Mouse (Mus musculus): ENCODE measurements at regions not wholly inside any gene's neighbourhood (a gene's known extent, or its start where the extent isn't known, plus 50 kb on each side); places are given as distances from the start of the nearest gene placed in this dataset.

- Histone ChIP-seq H3K4me2 (no peak overlapping the region), H3K9ac (no peak overlapping the region), H3K4me3 (no peak overlapping the region), H3K9me3 (replicated peaks) (no peaks in the 10 kb centered on the region), H3K36me3 (no peaks in the 10 kb centered on the region), H3K27ac (ENCODE audit: poor library complexity, severe bottlenecking) (no peak overlapping the region), H3K4me1 (replicated peaks) (no peaks in the 10 kb centered on the region), H3K27me3 (replicated peaks) (no peaks in the 10 kb centered on the region)
- no peak for ATAC-seq (ENCODE audit: insufficient number of reproducible peaks, low FRiP score)
Measured at GRCm38 (mm10) chr5:18080761-18081160, 118.4 kb downstream of the Gnat3 start.

GRCm38 (mm10) chr5:18082219-18082618 is 119.9 kb downstream of the Gnat3 start:
- WGBS: 66% methylated on average over 9 of the region's 9 CpGs
- no peak overlapping the region for H3K4me3 ChIP-seq

GRCm38 (mm10) chr5:18083789-18084188 is 121.4 kb downstream of the Gnat3 start:
- no peak overlapping the region for H3K4me3 ChIP-seq
- no peaks in the 10 kb centered on the region for H3K36me3 ChIP-seq
- no peak for ATAC-seq (ENCODE audit: insufficient number of reproducible peaks, low FRiP score)
- whole genome bisulfite sequencing: 75% methylated on average over 1 of the region's 1 CpGs
- H3K4me2 ChIP-seq: no peak overlapping the region
- no peaks in the 10 kb centered on the region for H3K4me1 ChIP-seq (replicated peaks)
- no peaks in the 10 kb centered on the region for H3K9me3 ChIP-seq (replicated peaks)
- H3K9ac ChIP-seq: no peak overlapping the region
- H3K27ac ChIP-seq (ENCODE audit: poor library complexity, severe bottlenecking): no peak overlapping the region
- H3K27me3 ChIP-seq (replicated peaks): no peaks in the 10 kb centered on the region

More at GRCm38 (mm10) chr5:18082219-18082618, 119.9 kb downstream of the Gnat3 start:
- Histone ChIP-seq H3K4me1 (replicated peaks) (no peaks in the 10 kb centered on the region), H3K9me3 (replicated peaks) (no peaks in the 10 kb centered on the region), H3K36me3 (no peaks in the 10 kb centered on the region), H3K4me2 (no peak overlapping the region), H3K27me3 (replicated peaks) (no peaks in the 10 kb centered on the region), H3K9ac (no peak overlapping the region), H3K27ac (ENCODE audit: poor library complexity, severe bottlenecking) (no peak overlapping the region)
- ATAC-seq (ENCODE audit: insufficient number of reproducible peaks, low FRiP score): no peak

- Histone ChIP-seq H3K4me2 (no peak overlapping the region), H3K9me3 (replicated peaks) (no peaks in the 10 kb centered on the region), H3K27me3 (replicated peaks) (no peaks in the 10 kb centered on the region), H3K4me3 (no peak overlapping the region), H3K4me1 (replicated peaks) (no peaks in the 10 kb centered on the region), H3K9ac (no peak overlapping the region), H3K27ac (ENCODE audit: poor library complexity, severe bottlenecking) (no peak overlapping the region), H3K36me3 (no peaks in the 10 kb centered on the region)
- ATAC-seq (ENCODE audit: insufficient number of reproducible peaks, low FRiP score): no peak
- 84% methylated on average over 2 of the region's 2 CpGs for WGBS
Measured at GRCm38 (mm10) chr5:18085456-18085855, 123.1 kb downstream of the Gnat3 start.

- peak; percentile 57; the same call in 1 of the 2 replicates for ATAC-seq (ENCODE audit: insufficient number of reproducible peaks, low FRiP score)
- no peak overlapping the region for H3K27ac ChIP-seq (ENCODE audit: poor library complexity, severe bottlenecking)
- H3K9ac ChIP-seq: no peak overlapping the region
- H3K4me3 ChIP-seq: no peak overlapping the region
- peak overlapping the region; percentile 17; the same call in 1 of the 2 replicates for H3K4me2 ChIP-seq
- H3K27me3 ChIP-seq (replicated peaks): no peaks in the 10 kb centered on the region
- H3K4me1 ChIP-seq (replicated peaks): no peaks in the 10 kb centered on the region
- H3K36me3 ChIP-seq: no peaks in the 10 kb centered on the region
- H3K9me3 ChIP-seq (replicated peaks): no peaks in the 10 kb centered on the region
- WGBS: 27% methylated on average over 8 of the region's 8 CpGs
Measured at GRCm38 (mm10) chr5:18087919-18088445, 125.6 kb downstream of the Gnat3 start.

- no peak for ATAC-seq (ENCODE audit: insufficient number of reproducible peaks, low FRiP score)
- H3K9ac ChIP-seq: no peak overlapping the region
- 35% methylated on average over 2 of the region's 2 CpGs for WGBS
Measured at GRCm38 (mm10) chr5:18089956-18090355, 127.6 kb downstream of the Gnat3 start.

GRCm38 (mm10) chr5:18114905-18115689 is 152.7 kb downstream of the Gnat3 start:
- WGBS: 32% methylated on average over 3 of the region's 3 CpGs
- no peak for ATAC-seq (ENCODE audit: insufficient number of reproducible peaks, low FRiP score)
- Histone ChIP-seq H3K4me1 (replicated peaks) (no peaks in the 10 kb centered on the region), H3K27ac (ENCODE audit: poor library complexity, severe bottlenecking) (no peak overlapping the region), H3K4me3 (no peak overlapping the region), H3K4me2 (no peak overlapping the region), H3K9me3 (replicated peaks) (no peaks in the 10 kb centered on the region), H3K9ac (no peak overlapping the region), H3K27me3 (replicated peaks) (no peaks in the 10 kb centered on the region), H3K36me3 (no peaks in the 10 kb centered on the region)

More at GRCm38 (mm10) chr5:18089956-18090355, 127.6 kb downstream of the Gnat3 start:
- Histone ChIP-seq H3K36me3 (no peaks in the 10 kb centered on the region), H3K27ac (ENCODE audit: poor library complexity, severe bottlenecking) (no peak overlapping the region), H3K4me3 (no peak overlapping the region), H3K27me3 (replicated peaks) (no peaks in the 10 kb centered on the region), H3K4me1 (replicated peaks) (no peaks in the 10 kb centered on the region), H3K4me2 (no peak overlapping the region), H3K9me3 (replicated peaks) (no peaks in the 10 kb centered on the region)

- no peak overlapping the region for H3K4me2 ChIP-seq
- WGBS: 51% methylated on average over 7 of the region's 7 CpGs
- no peak overlapping the region for H3K27ac ChIP-seq (ENCODE audit: poor library complexity, severe bottlenecking)
- H3K4me3 ChIP-seq: no peak overlapping the region
- H3K9me3 ChIP-seq (replicated peaks): 0 out of 2 replicates have a peak, but pooled peaks cover 2% of the 10 kb centered on the region
- no peak overlapping the region for H3K9ac ChIP-seq
- no peaks in the 10 kb centered on the region for H3K4me1 ChIP-seq (replicated peaks)
- no peaks in the 10 kb centered on the region for H3K27me3 ChIP-seq (replicated peaks)
- no peak for ATAC-seq (ENCODE audit: insufficient number of reproducible peaks, low FRiP score)
- no peaks in the 10 kb centered on the region for H3K36me3 ChIP-seq
Measured at GRCm38 (mm10) chr5:18135794-18136678, 173.7 kb downstream of the Gnat3 start.

GRCm38 (mm10) chr5:18137450-18138061 is 175.2 kb downstream of the Gnat3 start:
- Histone ChIP-seq H3K4me1 (replicated peaks) (no peaks in the 10 kb centered on the region), H3K9ac (no peak overlapping the region), H3K36me3 (no peaks in the 10 kb centered on the region), H3K4me3 (no peak overlapping the region), H3K27ac (ENCODE audit: poor library complexity, severe bottlenecking) (no peak overlapping the region), H3K9me3 (replicated peaks) (0 out of 2 replicates have a peak, but pooled peaks cover 2% of the 10 kb centered on the region), H3K4me2 (no peak overlapping the region), H3K27me3 (replicated peaks) (no peaks in the 10 kb centered on the region)
- WGBS: 67% methylated on average over 4 of the region's 4 CpGs
- ATAC-seq (ENCODE audit: insufficient number of reproducible peaks, low FRiP score): no peak

GRCm38 (mm10) chr5:18152241-18152640 is 189.9 kb downstream of the Gnat3 start:
- no peak overlapping the region for H3K4me2 ChIP-seq
- H3K27me3 ChIP-seq (replicated peaks): no peaks in the 10 kb centered on the region
- H3K27ac ChIP-seq (ENCODE audit: poor library complexity, severe bottlenecking): no peak overlapping the region
- H3K36me3 ChIP-seq: no peaks in the 10 kb centered on the region
- no peak for ATAC-seq (ENCODE audit: insufficient number of reproducible peaks, low FRiP score)
- whole genome bisulfite sequencing: 44% methylated on average over 1 of the region's 1 CpGs
- H3K4me1 ChIP-seq (replicated peaks): peaks cover 3% of the 10 kb centered on the region; the same call in 1 of the 2 replicates
- no peak overlapping the region for H3K9ac ChIP-seq
- no peaks in the 10 kb centered on the region for H3K9me3 ChIP-seq (replicated peaks)
- no peak overlapping the region for H3K4me3 ChIP-seq

- Histone ChIP-seq H3K27ac (ENCODE audit: poor library complexity, severe bottlenecking) (no peak overlapping the region), H3K9ac (no peak overlapping the region), H3K4me2 (no peak overlapping the region), H3K27me3 (replicated peaks) (no peaks in the 10 kb centered on the region), H3K4me3 (no peak overlapping the region), H3K4me1 (replicated peaks) (peaks cover 3% of the 10 kb centered on the region; the same call in 1 of the 2 replicates), H3K9me3 (replicated peaks) (no peaks in the 10 kb centered on the region), H3K36me3 (no peaks in the 10 kb centered on the region)
- ATAC-seq (ENCODE audit: insufficient number of reproducible peaks, low FRiP score): no peak
- 91% methylated on average over 1 of the region's 1 CpGs for WGBS
Measured at GRCm38 (mm10) chr5:18153703-18154102, 191.4 kb downstream of the Gnat3 start.
